Mouse (Mus musculus): ENCODE data around the gene Shb. TPM values are rescaled to one million over a fixed set of nuclear protein-coding genes. Genes with fewer than 3 reads are reported as not detected.

Shb gene
- polyA plus RNA-seq, 1 experiment from 2014 or later: 7.2 TPM

- H3K9me3 ChIP-seq (replicated peaks): no peaks in the 10 kb centered on the region
- H3K4me1 ChIP-seq: peaks cover 84% of the 10 kb centered on the region
- H3K36me3 ChIP-seq (ENCODE audit: poor library complexity, severe bottlenecking): peaks cover 31% of the 10 kb centered on the region; the same call in 1 of the 2 replicates
- peak overlapping the region; percentile 3 for H3K9ac ChIP-seq
- peak overlapping the region; percentile 84 for H3K27ac ChIP-seq
- H3K4me3 ChIP-seq: no peak overlapping the region
- WGBS: 3% methylated on average over 8 of the region's 8 CpGs
- H3K27me3 ChIP-seq: no peaks in the 10 kb centered on the region
- H3K4me2 ChIP-seq: peak overlapping the region; percentile 6
- ATAC-seq: peak; percentile 53
These were observed 42.1 kb downstream of the Shb start for GRCm38 (mm10) chr4:45490036-45490752.

DNA sequence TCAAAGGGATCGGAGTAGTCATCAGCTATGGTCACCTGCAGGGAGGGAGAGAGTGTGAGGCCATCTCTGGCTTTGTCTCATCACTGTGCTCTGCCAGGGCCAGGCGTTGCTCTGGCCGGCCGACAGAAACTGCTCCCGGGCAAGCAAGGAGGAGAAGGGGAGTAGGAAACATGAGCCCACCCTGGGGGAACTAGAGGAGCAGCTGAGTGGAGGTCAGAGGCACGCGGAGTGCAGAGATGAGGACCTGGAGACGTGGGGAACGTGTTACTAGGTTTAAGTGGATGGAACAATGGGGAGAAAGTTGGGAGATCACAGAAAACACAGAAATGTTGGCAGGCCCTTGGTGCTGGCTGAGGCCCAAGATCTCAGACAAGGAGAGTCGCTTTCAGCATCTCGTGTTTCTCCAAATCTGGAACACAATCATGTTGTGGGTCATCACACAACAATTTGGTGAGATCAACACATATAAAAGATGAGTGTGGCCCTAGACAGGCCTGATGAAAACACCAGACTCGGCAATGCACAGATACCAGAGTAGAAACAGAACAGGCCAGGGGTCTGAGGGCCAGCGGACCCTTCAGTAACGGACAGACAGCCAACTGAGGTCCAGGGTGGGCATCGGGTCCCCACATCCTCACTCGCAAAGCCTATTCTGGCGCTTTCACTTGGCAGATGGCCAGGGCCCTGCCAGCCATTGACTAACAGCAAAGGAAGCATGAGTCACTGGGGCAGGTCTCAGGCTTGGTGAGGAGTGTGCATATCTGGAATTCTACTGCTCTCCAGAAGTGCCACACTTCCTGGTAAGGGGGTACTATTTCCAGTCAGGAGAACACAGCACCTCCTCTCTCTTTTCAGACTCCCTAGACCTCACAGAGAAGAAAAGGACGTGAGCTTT, 42.9 kb downstream of the Shb start:
- peaks cover 31% of the 10 kb centered on the region; the same call in 1 of the 2 replicates for H3K36me3 ChIP-seq (ENCODE audit: poor library complexity, severe bottlenecking)
- H3K9me3 ChIP-seq (replicated peaks): no peaks in the 10 kb centered on the region
- H3K27ac ChIP-seq: peak overlapping the region; percentile 84
- peaks cover 84% of the 10 kb centered on the region for H3K4me1 ChIP-seq
- H3K4me2 ChIP-seq: peak overlapping the region; percentile 6
- 24% methylated on average over 18 of the region's 18 CpGs for WGBS
- H3K4me3 ChIP-seq: no peak overlapping the region
- H3K9ac ChIP-seq: peak overlapping the region; percentile 3
- no peaks in the 10 kb centered on the region for H3K27me3 ChIP-seq
- peak; percentile 43 for ATAC-seq

- Histone ChIP-seq H3K9ac (no peak overlapping the region), H3K27me3 (no peaks in the 10 kb centered on the region), H3K9me3 (replicated peaks) (no peaks in the 10 kb centered on the region), H3K27ac (no peak overlapping the region), H3K4me3 (no peak overlapping the region), H3K4me1 (peaks cover 83% of the 10 kb centered on the region), H3K36me3 (ENCODE audit: poor library complexity, severe bottlenecking) (peaks cover 31% of the 10 kb centered on the region; the same call in 1 of the 2 replicates), H3K4me2 (no peak overlapping the region)
- 54% methylated on average over 6 of the region's 6 CpGs for WGBS
- ATAC-seq: no peak
These were observed 44.6 kb downstream of the Shb start for GRCm38 (mm10) chr4:45487681-45488081.

DNA sequence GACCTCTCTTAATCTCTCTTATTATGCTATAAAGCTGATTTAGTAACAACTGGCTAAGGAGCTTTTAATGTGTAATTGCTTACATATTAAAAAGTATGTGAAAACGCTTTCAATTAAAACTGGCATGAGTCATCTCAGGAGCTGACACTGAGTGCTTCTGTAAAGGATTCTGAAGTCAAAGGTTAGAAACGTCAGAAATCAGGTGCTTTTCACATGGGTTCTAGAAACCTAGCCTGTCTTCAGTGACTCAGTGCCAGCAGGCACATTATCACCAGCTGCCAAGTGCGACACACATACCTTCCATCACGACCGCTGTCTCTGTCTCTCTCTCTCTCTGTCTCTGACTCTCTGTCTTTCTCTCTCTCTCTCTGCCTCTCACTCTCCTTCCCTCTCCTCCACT, 47.2 kb downstream of the Shb start:
- ATAC-seq: no peak
- WGBS: 65% methylated on average over 5 of the region's 5 CpGs

GRCm38 (mm10) chr4:45483271-45484245, 48.7 kb downstream of the Shb start:
- no peak for ATAC-seq
- Histone ChIP-seq H3K4me2 (no peak overlapping the region), H3K4me3 (no peak overlapping the region), H3K27me3 (no peaks in the 10 kb centered on the region), H3K4me1 (peaks cover 74% of the 10 kb centered on the region), H3K27ac (no peak overlapping the region), H3K36me3 (ENCODE audit: poor library complexity, severe bottlenecking) (peaks cover 26% of the 10 kb centered on the region; the same call in 1 of the 2 replicates), H3K9me3 (replicated peaks) (no peaks in the 10 kb centered on the region), H3K9ac (0 out of 2 replicates have a peak overlapping the region, but pooled peaks have one; percentile 9)
- 49% methylated on average over 8 of the region's 8 CpGs for WGBS

More for the DNA sequence above, 47.2 kb downstream of the Shb start:
- Histone ChIP-seq H3K9ac (no peak overlapping the region), H3K4me2 (no peak overlapping the region), H3K27ac (no peak overlapping the region), H3K27me3 (no peaks in the 10 kb centered on the region), H3K4me3 (no peak overlapping the region), H3K9me3 (replicated peaks) (no peaks in the 10 kb centered on the region), H3K36me3 (ENCODE audit: poor library complexity, severe bottlenecking) (peaks cover 31% of the 10 kb centered on the region; the same call in 1 of the 2 replicates), H3K4me1 (peaks cover 78% of the 10 kb centered on the region)

- WGBS: 89% methylated on average over 13 of the region's 13 CpGs
- Histone ChIP-seq H3K4me3 (no peak overlapping the region), H3K4me2 (no peak overlapping the region), H3K4me1 (peaks cover 75% of the 10 kb centered on the region), H3K27me3 (no peaks in the 10 kb centered on the region), H3K9ac (no peak overlapping the region), H3K27ac (no peak overlapping the region), H3K9me3 (replicated peaks) (no peaks in the 10 kb centered on the region), H3K36me3 (ENCODE audit: poor library complexity, severe bottlenecking) (peaks cover 17% of the 10 kb centered on the region; the same call in 1 of the 2 replicates)
- ATAC-seq: no peak
These were observed 50.0 kb downstream of the Shb start for GRCm38 (mm10) chr4:45482271-45482670.

GRCm38 (mm10) chr4:45481431-45481830, 50.8 kb downstream of the Shb start:
- 91% methylated on average over 5 of the region's 5 CpGs for WGBS
- H3K36me3 ChIP-seq (ENCODE audit: poor library complexity, severe bottlenecking): 0 out of 2 replicates have a peak, but pooled peaks cover 10% of the 10 kb centered on the region
- no peak overlapping the region for H3K4me3 ChIP-seq
- no peak overlapping the region for H3K27ac ChIP-seq
- no peaks in the 10 kb centered on the region for H3K27me3 ChIP-seq
- ATAC-seq: no peak
- peaks cover 83% of the 10 kb centered on the region for H3K4me1 ChIP-seq
- no peaks in the 10 kb centered on the region for H3K9me3 ChIP-seq (replicated peaks)
- no peak overlapping the region for H3K4me2 ChIP-seq
- no peak overlapping the region for H3K9ac ChIP-seq

DNA sequence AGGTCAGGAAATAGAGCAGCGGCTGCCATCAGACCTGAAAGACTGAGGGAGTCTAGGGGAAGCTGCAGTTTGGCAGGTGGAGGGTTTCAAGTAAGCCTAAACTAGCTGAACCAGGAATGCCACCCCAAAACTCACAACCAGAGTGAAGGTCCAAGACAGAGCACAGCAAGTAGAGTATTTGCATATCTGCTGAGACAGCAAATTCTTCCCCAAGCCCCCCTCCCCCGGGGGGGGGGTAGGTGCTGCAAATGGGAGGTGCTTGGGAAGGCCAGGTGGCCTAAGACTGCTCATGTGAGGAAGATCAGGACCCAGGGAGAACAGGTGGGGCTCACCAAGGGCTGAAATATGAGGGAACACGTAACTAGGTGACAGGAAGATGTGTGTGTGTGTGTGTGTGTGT, 51.7 kb downstream of the Shb start:
- Histone ChIP-seq H3K36me3 (ENCODE audit: poor library complexity, severe bottlenecking) (peaks cover 7% of the 10 kb centered on the region; the same call in 1 of the 2 replicates), H3K9ac (no peak overlapping the region), H3K4me1 (peaks cover 90% of the 10 kb centered on the region), H3K27ac (no peak overlapping the region), H3K4me3 (no peak overlapping the region), H3K4me2 (no peak overlapping the region), H3K27me3 (no peaks in the 10 kb centered on the region), H3K9me3 (replicated peaks) (no peaks in the 10 kb centered on the region)
- ATAC-seq: no peak
- WGBS: 60% methylated on average over 3 of the region's 3 CpGs

GRCm38 (mm10) chr4:45479433-45479832, 52.8 kb downstream of the Shb start:
- Histone ChIP-seq H3K9ac (no peak overlapping the region), H3K27ac (no peak overlapping the region), H3K27me3 (no peaks in the 10 kb centered on the region), H3K4me3 (no peak overlapping the region), H3K4me1 (peaks cover 88% of the 10 kb centered on the region), H3K36me3 (ENCODE audit: poor library complexity, severe bottlenecking) (peaks cover 3% of the 10 kb centered on the region; the same call in 1 of the 2 replicates), H3K9me3 (replicated peaks) (no peaks in the 10 kb centered on the region), H3K4me2 (no peak overlapping the region)
- ATAC-seq: no peak
- 70% methylated on average over 10 of the region's 10 CpGs for WGBS

GRCm38 (mm10) chr4:45478178-45478577, 54.1 kb downstream of the Shb start:
- peak; percentile 88 for ATAC-seq
- Histone ChIP-seq H3K27me3 (no peaks in the 10 kb centered on the region), H3K4me1 (peaks cover 88% of the 10 kb centered on the region), H3K4me3 (no peak overlapping the region), H3K36me3 (ENCODE audit: poor library complexity, severe bottlenecking) (peaks cover 3% of the 10 kb centered on the region; the same call in 1 of the 2 replicates), H3K9ac (no peak overlapping the region), H3K9me3 (replicated peaks) (no peaks in the 10 kb centered on the region), H3K4me2 (no peak overlapping the region; the same call in 1 of the 2 replicates), H3K27ac (peak overlapping the region; percentile 59)
- WGBS: 16% methylated on average over 7 of the region's 7 CpGs

GRCm38 (mm10) chr4:45477047-45477446, 55.2 kb downstream of the Shb start:
- no peaks in the 10 kb centered on the region for H3K9me3 ChIP-seq (replicated peaks)
- no peak overlapping the region for H3K27ac ChIP-seq
- no peak overlapping the region for H3K4me3 ChIP-seq
- peaks cover 93% of the 10 kb centered on the region for H3K4me1 ChIP-seq
- WGBS: 85% methylated on average over 3 of the region's 3 CpGs
- no peak overlapping the region for H3K4me2 ChIP-seq
- H3K36me3 ChIP-seq (ENCODE audit: poor library complexity, severe bottlenecking): peaks cover 3% of the 10 kb centered on the region; the same call in 1 of the 2 replicates
- H3K9ac ChIP-seq: no peak overlapping the region
- no peak for ATAC-seq
- H3K27me3 ChIP-seq: no peaks in the 10 kb centered on the region
